16 mouse cellular contexts compared by ENCODE assay signal in the genomic region with DNA sequence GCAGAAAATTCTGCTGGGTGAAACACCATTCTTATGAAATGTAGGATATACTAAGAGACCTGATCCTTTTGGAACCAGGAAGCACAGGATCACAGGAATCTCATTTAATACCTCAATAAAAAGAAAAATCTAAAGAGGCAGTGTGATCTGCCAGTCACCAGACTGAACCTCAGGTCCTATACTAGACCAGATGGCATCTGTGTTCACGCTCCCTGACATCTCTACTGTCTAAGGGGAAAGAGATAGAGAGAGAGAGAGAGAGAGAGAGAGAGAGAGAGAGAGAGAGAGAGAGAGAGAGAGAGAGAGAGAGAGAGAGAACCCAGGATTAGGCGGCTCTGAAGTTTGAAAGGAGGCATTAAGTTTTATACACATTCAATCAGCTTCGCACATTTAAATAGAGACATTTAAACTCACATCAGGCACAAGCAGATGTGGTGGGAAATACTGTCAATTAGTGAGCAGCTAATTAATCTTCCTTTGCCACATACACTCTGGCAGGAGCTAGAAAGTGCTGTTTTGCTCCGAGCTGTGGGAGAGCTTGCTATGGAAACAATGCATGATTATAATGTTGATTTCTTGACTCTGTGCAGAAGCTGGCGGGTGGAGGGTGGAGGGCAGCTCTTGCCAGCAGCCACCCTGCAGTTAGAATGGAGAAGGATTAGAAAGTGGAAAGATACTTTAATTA. TPM values are rescaled to one million over a fixed set of nuclear protein-coding genes. Genes with fewer than 3 reads are reported as not detected.
DNase-seq lines count a peak whose midpoint lies in the region; ATAC-seq lines count a peak whose summit lies in the region.
"Had no signal": no experiment of that assay in that cellular context is flagged by ENCODE, and none has a peak within 500 bp of the region (broad histone marks: within the 10 kb centered on the region; RNA-seq: fewer than 3 reads in every experiment).

No protein-coding gene starts in this region.

- no peak overlapping the region for H3K9ac ChIP-seq in forebrain, embryonic 12.5 days
- H3K9ac ChIP-seq in hindbrain, embryonic 13.5 days = no peak overlapping the region
- H3K9ac ChIP-seq in midbrain, embryonic 16.5 days (ENCODE audit: low read depth, low read length) = no peak overlapping the region
- no peak overlapping the region for H3K9ac ChIP-seq in intestine, embryonic 16.5 days (ENCODE audit: low read depth, low read length)
- H3K9ac ChIP-seq: limb, embryonic 15.5 days had no signal

- intact Hi-C loops in left cerebral cortex, postnatal 36 days (cut with DNase I) = no loop called here

- H3K4me3 ChIP-seq in forebrain, embryonic 12.5 days (replicated peaks) = no peak overlapping the region
- H3K4me3 ChIP-seq in hindbrain, embryonic 13.5 days = no peak overlapping the region
- H3K4me3 ChIP-seq in midbrain, embryonic 16.5 days (ENCODE audit: low read depth, low read length) = no peak overlapping the region
- H3K4me3 ChIP-seq in intestine, embryonic 16.5 days (ENCODE audit: low read length) = no peak overlapping the region
- H3K4me3 ChIP-seq: limb, embryonic 15.5 days had no signal

- no peak overlapping the region for H3K27ac ChIP-seq in forebrain, embryonic 12.5 days
- peak overlapping the region; percentile 48; the same call in 1 of the 2 replicates for H3K27ac ChIP-seq in hindbrain, embryonic 13.5 days
- no peak overlapping the region for H3K27ac ChIP-seq in midbrain, embryonic 16.5 days (ENCODE audit: low read length)
- no peak overlapping the region for H3K27ac ChIP-seq in intestine, embryonic 16.5 days (ENCODE audit: low read length)
- H3K27ac ChIP-seq: kidney, postnatal 0 days; limb, embryonic 15.5 days had no signal

- 19% methylated on average over 5 of the region's 5 CpGs for WGBS in forebrain, embryonic 12.5 days
- WGBS in hindbrain, embryonic 13.5 days = 22% methylated on average over 5 of the region's 5 CpGs
- 18% methylated on average over 5 of the region's 5 CpGs for whole genome bisulfite sequencing in midbrain, embryonic 16.5 days
- WGBS in intestine, embryonic 16.5 days = 57% methylated on average over 5 of the region's 5 CpGs

- peaks cover 12% of the 10 kb centered on the region for H3K4me1 ChIP-seq in forebrain, embryonic 12.5 days
- H3K4me1 ChIP-seq in hindbrain, embryonic 13.5 days (replicated peaks) = peaks cover 16% of the 10 kb centered on the region
- no peaks in the 10 kb centered on the region; the same call in 1 of the 2 replicates for H3K4me1 ChIP-seq in midbrain, embryonic 16.5 days (ENCODE audit: control insufficient read depth, insufficient read depth, low read length)
- H3K4me1 ChIP-seq in intestine, embryonic 16.5 days (ENCODE audit: control insufficient read depth, insufficient read depth, low read length) = no peaks in the 10 kb centered on the region
- H3K4me1 ChIP-seq: limb, embryonic 15.5 days had no signal

- peak; percentile 25 to 53 for DNase-seq in left cerebral cortex, adult 9 months (ENCODE audit: low spot score in 2 of 2)
- no peak for DNase-seq in left cerebral cortex, postnatal 36 days (ENCODE audit: low spot score in 2 of 2)
- no peak for DNase-seq in embryo, embryonic 11 days
- DNase-seq: adrenal gland, postnatal 25 days; lung, adult 18-20 months; thymus, adult 18-20 months had no signal

- no peaks in the 10 kb centered on the region for H3K27me3 ChIP-seq in forebrain, embryonic 12.5 days
- H3K27me3 ChIP-seq in hindbrain, embryonic 13.5 days = no peaks in the 10 kb centered on the region
- H3K27me3 ChIP-seq in midbrain, embryonic 16.5 days (ENCODE audit: control insufficient read depth, insufficient read depth, low read depth, low read length) = no peaks in the 10 kb centered on the region
- no peaks in the 10 kb centered on the region for H3K27me3 ChIP-seq in intestine, embryonic 16.5 days (replicated peaks; ENCODE audit: control insufficient read depth, insufficient read depth, low read length)
- H3K27me3 ChIP-seq: limb, embryonic 15.5 days had no signal

- peak; percentile 88; the same call in 1 of the 2 replicates for ATAC-seq in forebrain, embryonic 12.5 days (ENCODE audit: low FRiP score)
- ATAC-seq in hindbrain, embryonic 13.5 days (ENCODE audit: low FRiP score) = peak; percentile 88
- peak; percentile 86 for ATAC-seq in midbrain, embryonic 16.5 days
- ATAC-seq in intestine, embryonic 16.5 days = no peak

- H3K9me3 ChIP-seq in forebrain, embryonic 12.5 days = 0 out of 2 replicates have a peak, but pooled peaks cover 5% of the 10 kb centered on the region
- no peaks in the 10 kb centered on the region for H3K9me3 ChIP-seq in hindbrain, embryonic 13.5 days
- no peaks in the 10 kb centered on the region for H3K9me3 ChIP-seq in midbrain, embryonic 16.5 days (replicated peaks; ENCODE audit: control insufficient read depth, low read length, poor library complexity, severe bottlenecking)
- H3K9me3 ChIP-seq in intestine, embryonic 16.5 days (ENCODE audit: control insufficient read depth, low read length) = no peaks in the 10 kb centered on the region
- H3K9me3 ChIP-seq: limb, embryonic 15.5 days had no signal

- H3K4me2 ChIP-seq in forebrain, embryonic 12.5 days = no peak overlapping the region
- H3K4me2 ChIP-seq in hindbrain, embryonic 13.5 days = no peak overlapping the region
- H3K4me2 ChIP-seq in midbrain, embryonic 16.5 days (ENCODE audit: low read length) = no peak overlapping the region
- no peak overlapping the region for H3K4me2 ChIP-seq in intestine, embryonic 16.5 days (ENCODE audit: low read depth, low read length)
- H3K4me2 ChIP-seq: limb, embryonic 15.5 days had no signal

- no peaks in the 10 kb centered on the region for H3K36me3 ChIP-seq in forebrain, embryonic 12.5 days (replicated peaks)
- H3K36me3 ChIP-seq in hindbrain, embryonic 13.5 days = no peaks in the 10 kb centered on the region
- H3K36me3 ChIP-seq in midbrain, embryonic 16.5 days (ENCODE audit: control insufficient read depth, insufficient read depth, low read length) = no peaks in the 10 kb centered on the region
- H3K36me3 ChIP-seq in intestine, embryonic 16.5 days (ENCODE audit: control insufficient read depth, insufficient read depth, low read length) = no peaks in the 10 kb centered on the region
- H3K36me3 ChIP-seq: G1E; limb, embryonic 15.5 days had no signal

RNA-seq across cellular contexts. Expression of a gene that starts 43.7 kb away (rescaled TPM):
- under 1 TPM in 1 of 2 experiments, not detected in 1; 0.39 TPM for total RNA-seq in left cerebral cortex, postnatal 36 days (2021)
- polyA plus RNA-seq in forebrain, embryonic 12.5 days (2016; fragmentation: Nextera tagmentation; extraction: Ambion mirVana) = not detected in 2 replicates
- 0.12 and 0.44 TPM in 2 replicates for polyA plus RNA-seq in hindbrain, embryonic 13.5 days (2015; fragmentation: Nextera tagmentation; extraction: Ambion mirVana)
- polyA plus RNA-seq in midbrain, embryonic 16.5 days (2015; fragmentation: Nextera tagmentation; extraction: Ambion mirVana) = 1.3 and 3.8 TPM in 2 replicates
- not detected in 2 replicates for polyA plus RNA-seq in intestine, embryonic 16.5 days (2015; fragmentation: Nextera tagmentation; extraction: Ambion mirVana)
- total RNA-seq: adrenal gland, postnatal 25 days; granulocyte monocyte progenitor cell, adult 5-6 weeks; megakaryocyte progenitor cell, adult 5-6 weeks had no signal
- polyA plus RNA-seq: G1E; intestine, embryonic 14.5 days; kidney, postnatal 0 days; limb, embryonic 15.5 days had no signal

Comparison
In these comparisons a context has a peak if more than half of its experiments do, and no peak if none do; other contexts are left out.
1. DNase-seq: peak in left cerebral cortex, adult 9 months (2 of 2); none in left cerebral cortex, postnatal 36 days (0 of 2) and embryo, embryonic 11 days (single experiment).